Mouse (Mus musculus) left cerebral cortex, postnatal 4 days (tissue): ENCODE results near the gene Plcb1. TPM values are rescaled to one million over a fixed set of nuclear protein-coding genes. Genes with fewer than 3 reads are reported as not detected.

Source experiments
- DNase-seq: peaks from one replicate; pipeline ENCODE4 v3.0.0-alpha.2; 2022
- intact Hi-C: fragments of 180-260 bp; cut with DNase I; formaldehyde crosslinking; loops from one replicate; pipeline ENCODE4 v1.15.1; 2025
- total RNA-seq, 2 experiments: library from RNA; stranded (reverse); gene quantifications; 2 replicates each; pipeline ENCODE4 v1.2.3; 2021

Gene Plcb1
- total RNA-seq, 2 experiments from 2014 or later = 109 to 115 TPM

DNA sequence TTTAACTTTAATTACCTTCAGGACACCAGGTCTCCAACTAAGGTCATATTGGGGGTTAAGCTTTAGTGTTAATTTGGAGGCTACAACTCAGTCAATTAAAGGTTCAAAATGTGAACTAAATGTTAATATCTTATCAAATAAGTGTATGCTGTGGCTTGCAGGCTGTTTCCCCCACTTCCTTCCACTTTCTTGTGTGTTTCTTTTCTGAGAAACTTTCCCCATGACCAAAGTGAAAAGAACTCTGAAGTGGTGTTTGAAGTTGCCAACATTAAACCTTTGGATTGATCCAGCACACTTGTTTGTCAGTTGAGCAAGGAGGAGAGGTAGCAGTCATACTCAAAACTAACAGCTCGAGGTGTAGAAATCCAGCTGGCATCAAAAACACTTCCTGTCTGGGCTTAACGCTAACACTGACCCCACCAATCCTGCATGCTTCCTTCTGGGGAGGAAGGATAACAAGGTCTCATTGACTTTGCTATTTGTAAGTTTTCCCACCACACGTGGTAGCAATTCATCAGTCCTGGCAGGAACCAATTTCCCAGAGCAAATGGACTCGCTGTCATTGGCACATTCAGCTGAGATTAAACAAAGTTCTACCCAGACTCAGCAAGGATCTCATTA lies 249.9 kb downstream of the Plcb1 start:
- DNase-seq = no peak
- intact Hi-C loops = loop anchor here (10.0 kb wide), 1 partner anchor 289 kb away; no protein-coding TSS in a partner anchor

DNA sequence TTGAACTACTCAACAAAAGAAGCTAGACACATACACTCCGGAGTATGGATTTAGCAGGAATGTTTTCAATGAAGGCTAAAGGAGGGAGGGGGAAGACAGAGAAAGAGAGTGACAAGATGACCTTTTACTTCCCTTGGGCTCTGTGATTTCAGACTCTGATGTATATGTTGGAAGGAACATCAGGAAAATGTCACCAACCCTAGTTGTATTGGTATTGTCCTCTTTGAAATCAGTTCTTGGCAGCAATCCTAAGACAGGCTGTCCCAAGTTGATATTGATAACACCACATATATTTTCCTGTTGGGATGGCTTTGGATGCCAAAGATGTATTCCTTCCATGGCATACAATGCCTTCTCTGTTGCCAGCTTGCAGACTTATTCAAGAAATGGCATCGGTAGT lies 262.9 kb downstream of the Plcb1 start:
- intact Hi-C loops = no loop called here
- no peak for DNase-seq

DNA sequence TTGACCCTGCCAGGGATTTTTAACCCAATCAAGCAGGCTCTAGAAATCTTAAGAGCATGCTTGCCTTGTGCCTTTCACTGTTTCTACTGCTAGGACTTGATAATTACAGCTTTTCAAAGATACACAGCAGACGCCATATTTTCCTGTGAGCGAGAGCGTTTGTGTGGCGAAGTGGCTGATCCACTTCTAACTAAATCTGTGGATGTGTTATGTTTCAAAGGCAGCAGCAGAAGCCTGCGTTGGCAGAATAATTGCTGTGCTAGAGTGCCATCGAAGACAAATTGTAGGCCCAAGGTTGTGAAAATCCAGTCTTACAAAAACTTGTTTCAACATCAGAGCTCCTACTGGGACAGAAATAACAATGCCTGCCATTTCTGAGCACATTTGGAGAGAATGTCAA lies 263.4 kb downstream of the Plcb1 start:
- no peak for DNase-seq

DNA sequence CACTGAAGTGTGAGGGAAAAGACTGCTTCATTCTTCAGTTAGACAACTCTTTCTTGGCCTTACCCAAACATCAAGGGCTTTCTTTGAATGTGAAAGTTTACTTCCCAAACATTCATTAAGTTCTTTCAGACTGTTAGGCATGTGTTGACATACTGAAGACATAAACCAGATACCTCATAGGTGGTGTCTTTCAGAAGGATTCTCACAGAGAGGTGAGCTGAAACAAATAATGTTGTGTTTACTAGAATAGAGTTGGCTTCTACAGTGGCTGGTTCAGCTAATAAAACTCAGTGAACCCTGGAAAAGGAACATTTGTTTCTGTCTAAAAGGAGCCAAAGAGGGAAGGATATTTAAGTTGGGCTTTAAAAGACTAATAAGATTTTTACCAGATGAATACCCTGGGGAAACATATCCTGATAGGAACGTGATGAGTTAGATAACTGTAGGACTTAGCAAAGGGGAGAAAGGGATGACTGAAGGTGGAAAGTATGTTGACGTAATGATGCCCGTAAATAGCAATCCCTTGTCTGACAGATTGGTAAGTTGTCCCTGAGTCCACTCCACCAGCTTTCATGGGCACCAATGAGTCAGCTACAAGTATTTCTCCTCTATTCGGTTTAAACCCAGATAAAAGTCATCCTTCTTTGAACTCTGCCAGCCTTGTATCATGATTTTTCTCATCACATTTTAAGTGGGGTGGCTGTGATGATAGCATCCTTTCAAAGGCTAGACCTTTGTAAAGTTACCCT lies 265.8 kb downstream of the Plcb1 start:
- no peak for DNase-seq
- intact Hi-C loops = no loop called here

More for the DNA sequence above, 263.4 kb downstream of the Plcb1 start:
- intact Hi-C loops = no loop called here

DNA sequence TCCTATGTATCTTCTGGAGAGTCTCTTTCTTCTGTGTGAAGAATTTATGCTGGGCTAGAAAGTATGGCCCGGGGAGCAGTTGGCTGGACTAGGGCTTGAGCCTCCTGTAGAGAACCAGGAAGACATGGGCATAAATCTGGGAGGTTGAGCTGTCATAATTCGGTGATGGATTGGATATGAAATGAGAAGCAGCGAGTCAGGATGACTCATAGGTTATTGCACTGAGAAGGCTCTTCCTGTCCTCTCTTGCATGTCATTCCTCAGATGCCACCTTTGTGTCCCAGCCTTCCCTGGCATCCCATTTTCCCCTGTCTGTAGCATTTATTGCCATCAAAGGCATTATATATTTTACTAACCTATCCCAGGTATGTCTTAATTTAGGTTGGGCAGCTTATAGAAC lies 267.5 kb downstream of the Plcb1 start:
- intact Hi-C loops = no loop called here
- no peak for DNase-seq

DNA sequence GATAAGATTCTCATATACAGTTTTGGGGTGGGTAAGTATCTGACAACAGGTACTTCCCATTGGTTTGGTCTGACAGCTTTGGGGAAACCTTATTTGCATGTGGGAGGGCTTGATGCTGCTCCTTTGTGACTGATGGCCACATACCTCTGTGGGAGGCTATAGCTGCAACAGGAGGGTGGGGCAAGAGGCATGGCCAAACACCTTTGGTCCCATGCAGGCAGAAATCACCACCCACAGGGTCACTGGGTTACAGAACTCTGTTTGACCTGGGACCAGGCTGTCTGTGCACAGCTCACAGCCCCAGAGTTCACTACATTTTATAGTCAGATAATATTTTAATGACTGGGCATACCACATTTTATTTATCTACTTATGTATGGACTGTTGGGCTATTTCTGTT lies 281.6 kb downstream of the Plcb1 start:
- no peak for DNase-seq
- intact Hi-C loops = no loop called here

DNA sequence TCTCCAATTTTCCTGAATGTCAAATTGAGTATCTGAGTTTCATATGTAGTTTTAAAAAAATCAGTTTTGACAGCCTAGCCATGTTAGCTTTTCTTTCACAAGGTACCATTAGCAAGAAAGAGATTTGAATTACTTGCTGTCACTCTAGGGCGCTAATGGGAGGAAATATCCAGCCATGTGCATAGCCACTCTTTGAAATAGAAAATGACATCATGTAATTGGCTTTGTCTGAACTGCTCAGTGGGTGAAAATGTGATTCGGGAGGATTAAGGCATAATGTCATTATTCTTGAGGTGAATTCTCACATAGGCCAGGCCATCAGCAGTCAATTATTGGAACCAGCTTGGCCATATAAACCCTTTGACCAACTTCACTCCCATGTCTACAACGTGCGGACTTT lies 285.5 kb downstream of the Plcb1 start:
- intact Hi-C loops = no loop called here
- DNase-seq = no peak

DNA sequence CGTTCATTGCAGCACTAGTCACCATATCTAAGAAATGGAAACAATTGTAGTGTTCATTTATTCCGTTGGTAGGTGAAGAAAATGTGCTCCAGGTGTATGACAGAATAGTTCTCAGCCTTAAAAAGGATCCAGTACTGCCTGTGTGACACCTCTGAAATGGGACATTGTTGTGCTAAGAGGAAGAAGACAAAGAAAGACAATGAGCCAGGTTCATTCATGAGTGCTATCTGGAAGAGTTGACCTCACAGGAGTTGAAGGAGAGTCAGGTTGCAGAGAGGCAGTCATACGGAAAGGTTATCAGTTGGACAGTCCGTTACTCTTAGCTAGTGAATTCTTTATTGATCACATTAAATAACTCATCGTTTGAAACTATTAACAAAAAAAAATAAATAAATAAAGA lies 286.6 kb downstream of the Plcb1 start:
- intact Hi-C loops = no loop called here
- DNase-seq = no peak

DNA sequence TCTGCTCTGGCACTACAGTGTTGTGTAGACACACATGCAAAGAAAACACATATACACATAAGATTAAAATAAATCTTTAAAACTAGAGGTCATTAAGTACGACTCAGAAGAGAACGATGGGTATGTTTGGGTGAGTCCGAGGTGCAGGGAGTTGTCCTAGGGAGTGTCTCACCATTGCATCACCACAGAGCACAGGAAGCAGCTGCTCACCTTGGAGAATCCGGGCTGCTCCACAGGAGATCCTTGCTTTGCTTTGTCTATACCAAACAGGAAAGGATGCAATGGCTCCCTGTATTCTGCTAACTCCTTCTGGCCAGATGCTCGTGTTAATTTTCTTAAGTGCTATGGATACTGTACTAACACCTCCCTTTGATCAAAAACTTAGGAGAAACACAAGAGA lies 287.1 kb downstream of the Plcb1 start:
- intact Hi-C loops = no loop called here
- no peak for DNase-seq

DNA sequence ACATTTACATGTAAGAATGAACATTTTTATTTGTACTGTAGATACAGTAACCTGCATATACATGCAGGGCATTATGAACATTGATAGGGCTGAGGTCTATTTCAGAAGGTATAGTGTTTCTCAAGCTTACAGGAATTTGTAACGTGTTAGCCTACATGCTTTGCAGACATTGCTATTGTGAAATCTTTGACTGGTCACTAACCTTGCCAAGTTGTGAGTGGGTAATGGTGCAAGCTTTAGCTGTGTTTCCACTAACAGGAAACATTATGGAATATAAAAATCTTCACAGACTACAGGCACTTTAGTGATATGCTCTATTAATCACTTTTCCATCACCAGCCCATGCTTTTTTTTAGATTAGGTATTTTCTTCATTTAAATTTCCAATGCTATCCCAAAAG lies 289.5 kb downstream of the Plcb1 start:
- intact Hi-C loops = no loop called here
- no peak for DNase-seq

DNA sequence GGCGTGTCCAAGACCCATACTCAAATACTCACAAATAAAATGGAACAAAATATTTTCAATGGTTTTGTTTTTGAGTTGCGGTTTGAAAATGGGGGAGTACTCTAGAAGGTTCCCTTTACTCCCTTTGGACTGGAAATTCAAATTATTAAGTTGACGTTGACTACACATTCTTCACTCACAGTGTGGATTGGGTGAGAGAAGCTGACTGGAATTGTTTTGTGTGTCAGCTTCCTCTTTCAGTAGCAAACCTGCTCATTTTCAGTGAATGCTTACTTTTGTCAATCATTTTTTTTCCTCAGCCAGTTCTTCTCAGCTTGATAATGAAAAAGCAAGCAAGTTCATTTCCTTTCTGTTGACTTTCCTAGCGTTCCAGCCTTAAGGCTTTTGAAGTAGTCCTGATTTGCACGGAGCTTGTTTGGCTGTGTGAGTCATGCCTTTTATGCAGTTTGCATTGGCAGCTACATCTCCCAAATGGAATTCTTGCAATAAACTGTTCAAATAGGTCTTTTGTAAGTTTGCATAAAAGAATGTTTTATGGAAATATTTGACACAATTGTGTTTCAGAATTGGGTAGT lies 306.8 kb downstream of the Plcb1 start:
- intact Hi-C loops = no loop called here
- no peak for DNase-seq

DNA sequence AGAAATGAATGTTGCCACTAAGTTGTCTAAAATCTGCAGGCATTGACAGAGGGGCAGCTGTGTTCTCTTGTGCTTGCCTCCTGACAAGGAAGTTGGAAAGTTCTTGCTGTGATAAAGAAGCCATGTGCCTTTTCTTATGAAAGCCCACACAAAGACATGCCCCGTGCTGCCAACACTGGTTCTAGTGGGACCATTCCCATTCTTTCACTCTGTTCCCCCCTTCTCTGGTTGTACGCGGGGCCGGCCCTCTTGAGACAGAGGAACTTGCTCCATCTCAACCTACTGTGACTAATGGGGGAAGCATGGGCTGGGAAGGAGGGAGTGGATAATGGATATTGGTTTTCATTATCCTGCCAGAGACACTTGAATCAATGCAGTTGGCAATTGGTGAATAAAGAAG lies 315.4 kb downstream of the Plcb1 start:
- intact Hi-C loops = no loop called here
- no peak for DNase-seq

DNA sequence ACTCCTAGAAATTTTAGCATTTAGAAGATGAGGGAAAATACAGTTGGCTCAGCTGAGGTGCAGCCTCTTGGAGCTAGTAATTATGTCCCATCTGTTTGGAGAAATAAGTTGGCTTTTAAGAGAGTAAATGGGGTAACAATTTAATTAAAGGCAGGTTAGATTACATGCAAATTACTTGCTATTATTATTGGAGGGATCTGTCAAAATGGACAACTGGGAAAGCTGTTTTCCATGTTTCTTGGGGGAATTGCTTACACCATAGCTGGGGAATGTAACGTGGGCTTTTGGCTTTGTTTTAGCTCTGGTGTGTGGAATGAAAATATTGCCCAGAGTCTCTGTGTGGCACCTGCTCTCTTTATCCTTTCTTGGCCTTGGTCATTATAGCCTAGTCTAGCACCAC lies 316.1 kb downstream of the Plcb1 start:
- intact Hi-C loops = no loop called here
- DNase-seq = no peak

DNA sequence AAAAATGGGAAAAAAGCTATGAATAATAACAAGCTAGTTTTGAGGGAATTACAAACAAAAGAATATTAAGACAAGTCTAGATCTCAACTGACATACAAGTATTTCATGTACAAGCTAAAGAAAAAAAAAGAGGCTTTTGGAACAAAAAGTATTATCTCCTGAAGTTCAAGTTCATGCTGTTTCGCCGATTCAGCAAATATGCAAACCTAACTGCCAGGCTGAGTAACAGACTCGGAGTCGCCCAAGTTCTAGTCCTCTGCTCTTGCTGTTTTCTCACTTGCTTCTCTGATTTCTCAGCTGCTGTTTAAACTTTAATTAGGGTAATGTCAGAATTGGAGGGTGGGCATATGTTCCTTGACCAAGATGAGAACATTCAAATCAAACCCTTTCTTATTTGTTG lies 320.8 kb downstream of the Plcb1 start:
- DNase-seq = no peak
- intact Hi-C loops = no loop called here

DNA sequence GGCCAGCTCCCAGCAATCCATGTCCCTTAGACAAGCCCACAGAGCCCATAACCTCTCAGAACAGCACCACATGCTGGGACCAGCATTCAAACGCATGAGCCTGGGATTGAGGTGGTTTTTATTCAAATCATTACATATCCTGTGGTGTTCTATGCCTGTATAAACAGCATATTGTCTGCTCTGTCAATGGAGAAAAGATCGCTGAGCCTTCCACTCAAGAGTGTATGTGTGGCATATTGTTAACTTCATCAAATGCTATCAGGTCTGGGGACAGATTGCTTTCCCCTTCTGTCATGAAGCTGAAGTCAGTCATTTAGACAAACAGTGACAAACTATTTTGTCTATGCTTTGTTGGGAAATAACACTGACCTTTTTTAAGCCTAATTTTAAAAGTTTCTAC lies 322.7 kb downstream of the Plcb1 start:
- no peak for DNase-seq
- intact Hi-C loops = no loop called here

DNA sequence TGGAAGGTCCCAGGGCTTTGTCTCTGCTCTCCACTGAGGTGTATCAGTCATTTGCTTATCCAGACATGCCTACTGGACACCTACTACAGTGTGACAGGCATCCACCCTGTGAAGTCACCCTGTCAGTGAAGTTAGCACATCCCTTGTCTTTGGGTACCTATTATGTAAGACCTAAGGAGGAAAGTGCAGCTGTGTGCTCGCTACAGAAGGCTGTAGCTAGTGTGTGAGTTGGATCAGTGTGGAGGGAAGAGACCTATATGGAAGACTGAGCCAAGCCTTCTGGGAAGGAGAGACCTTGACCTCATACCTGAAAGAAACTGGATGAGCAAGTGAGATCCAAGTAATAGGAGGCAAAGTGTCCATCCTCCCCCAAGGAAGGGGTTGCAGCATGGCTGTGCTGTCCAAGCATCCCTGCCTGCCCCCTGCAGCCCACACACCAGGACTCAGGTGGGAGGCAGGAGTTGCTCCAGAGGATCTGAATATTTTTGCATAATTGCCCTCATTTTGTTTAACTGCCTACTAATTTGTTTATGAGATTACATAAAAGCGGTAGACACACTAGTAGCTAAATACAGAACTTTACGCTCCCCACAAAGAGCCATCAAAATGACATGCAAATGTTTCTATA lies 328.7 kb downstream of the Plcb1 start:
- DNase-seq = no peak
- intact Hi-C loops = no loop called here

DNA sequence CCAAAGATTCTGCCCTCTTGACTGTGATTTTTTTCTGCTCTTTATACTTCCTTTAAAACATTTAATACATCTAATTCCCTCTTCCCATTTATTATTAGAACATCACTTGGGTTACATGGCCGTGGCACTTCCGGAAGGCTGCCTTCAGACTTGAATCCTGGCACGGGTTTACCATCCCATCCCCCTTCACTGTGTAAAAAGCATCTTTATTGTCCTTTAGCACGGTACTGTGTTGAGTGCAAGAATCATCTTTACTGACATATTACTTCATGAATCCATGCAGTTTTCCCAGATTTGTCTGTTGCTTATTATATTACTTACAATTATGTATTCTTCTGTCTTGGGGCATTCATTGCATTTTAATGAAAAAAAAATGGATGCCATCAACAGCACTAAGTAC lies 337.2 kb downstream of the Plcb1 start:
- intact Hi-C loops = no loop called here
- no peak for DNase-seq

DNA sequence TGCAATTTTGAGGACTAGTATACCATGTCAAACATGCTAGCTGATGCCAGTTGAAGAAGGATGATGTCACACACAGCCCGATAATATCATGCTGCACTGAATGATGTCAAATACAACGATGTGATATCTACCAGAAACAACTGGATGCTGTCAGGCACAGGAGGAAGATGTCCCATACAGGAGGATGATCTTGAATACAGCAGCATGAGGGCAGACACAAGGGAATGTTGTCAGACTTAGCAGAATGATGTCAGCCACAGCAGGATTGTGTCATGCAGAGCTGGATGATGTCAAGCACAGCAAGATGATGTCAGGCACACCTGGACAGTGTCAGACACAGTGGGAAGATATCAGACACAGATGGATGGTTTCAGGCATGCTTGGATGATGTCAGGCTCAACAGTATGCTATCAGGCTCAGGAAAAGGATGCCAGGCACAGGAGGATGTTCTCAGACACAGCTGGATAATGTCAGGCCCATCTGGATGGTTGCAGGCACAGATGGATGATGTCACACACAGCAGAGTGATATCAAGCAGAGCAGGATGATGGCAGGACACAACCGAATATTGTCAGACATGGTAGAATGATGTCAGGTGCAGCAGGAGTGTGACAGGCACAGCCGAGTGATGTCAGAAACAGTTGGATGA lies 338.0 kb downstream of the Plcb1 start:
- DNase-seq = no peak
- intact Hi-C loops = no loop called here

DNA sequence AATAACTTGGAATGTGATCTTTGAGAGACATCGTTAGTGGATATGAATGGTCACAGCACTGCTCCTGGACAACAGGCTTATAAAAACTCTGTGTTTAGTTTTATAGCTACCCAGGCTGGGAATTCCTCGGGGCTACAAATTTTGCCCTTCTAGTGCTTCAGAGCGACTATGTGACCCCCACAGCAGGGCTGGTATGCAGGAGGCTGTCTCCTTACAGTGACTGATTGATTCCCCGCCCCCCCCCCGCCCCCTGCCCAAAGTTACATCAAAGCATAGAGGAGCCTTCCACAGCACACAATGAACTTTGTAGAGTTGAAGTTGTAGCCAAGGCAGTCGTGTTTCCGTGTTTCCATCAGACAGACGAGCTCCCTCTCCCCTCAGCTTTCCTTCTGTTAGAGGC lies 354.7 kb downstream of the Plcb1 start:
- DNase-seq = no peak
- intact Hi-C loops = no loop called here

DNA sequence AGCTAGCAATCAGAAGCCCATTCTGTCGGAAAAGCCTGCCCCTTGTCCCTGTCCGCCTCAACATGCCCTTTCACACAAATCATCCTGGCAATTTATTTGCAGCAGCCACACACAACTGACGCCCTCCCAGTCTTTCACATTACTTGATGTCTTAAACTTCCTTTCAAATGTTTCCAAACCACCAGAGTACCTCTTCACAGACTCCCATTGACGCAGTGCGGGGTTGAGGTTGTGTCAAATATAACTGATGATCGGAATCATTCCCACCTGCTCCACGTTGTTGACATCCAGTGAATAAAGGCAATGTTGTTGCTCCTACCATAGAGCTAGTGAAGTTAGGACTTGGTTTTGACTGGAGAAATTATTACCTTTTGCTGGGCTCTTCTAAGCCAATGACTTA lies 366.4 kb downstream of the Plcb1 start:
- intact Hi-C loops = no loop called here
- DNase-seq = no peak

DNA sequence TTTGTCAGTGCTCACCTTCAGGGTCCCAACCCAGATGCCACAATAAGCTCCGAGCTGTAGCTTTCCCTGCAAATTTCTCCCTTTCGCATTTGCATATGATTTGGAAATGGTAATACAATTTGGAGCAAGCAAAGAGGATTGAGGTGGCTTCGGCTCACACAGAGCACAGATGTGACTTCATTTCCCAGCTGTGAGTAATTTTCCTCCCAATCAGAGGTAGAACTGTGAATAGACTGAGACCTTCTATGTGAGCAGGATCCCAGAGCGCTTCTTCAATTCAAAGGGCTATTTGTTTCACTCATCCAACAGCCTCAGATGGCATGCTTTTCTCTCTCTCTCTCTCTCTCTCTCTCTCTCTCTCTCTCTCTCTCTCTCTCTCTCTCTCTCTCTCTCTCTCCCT lies 367.4 kb downstream of the Plcb1 start:
- no peak for DNase-seq
- intact Hi-C loops = no loop called here
